Mouse (Mus musculus) CD8-positive naive resting alpha-beta T cell, adult 57 days (primary cell): ENCODE data around the gene C2cd5. TPM values are rescaled to one million over a fixed set of nuclear protein-coding genes. Genes with fewer than 3 reads are reported as not detected.

Experiments used
- total RNA-seq: library from RNA; stranded (reverse); gene quantifications from one replicate; pipeline ENCODE4 v1.2.4, GENCODE M21; 2023

The C2cd5 gene
- total RNA-seq = 51.2 TPM

DNA sequence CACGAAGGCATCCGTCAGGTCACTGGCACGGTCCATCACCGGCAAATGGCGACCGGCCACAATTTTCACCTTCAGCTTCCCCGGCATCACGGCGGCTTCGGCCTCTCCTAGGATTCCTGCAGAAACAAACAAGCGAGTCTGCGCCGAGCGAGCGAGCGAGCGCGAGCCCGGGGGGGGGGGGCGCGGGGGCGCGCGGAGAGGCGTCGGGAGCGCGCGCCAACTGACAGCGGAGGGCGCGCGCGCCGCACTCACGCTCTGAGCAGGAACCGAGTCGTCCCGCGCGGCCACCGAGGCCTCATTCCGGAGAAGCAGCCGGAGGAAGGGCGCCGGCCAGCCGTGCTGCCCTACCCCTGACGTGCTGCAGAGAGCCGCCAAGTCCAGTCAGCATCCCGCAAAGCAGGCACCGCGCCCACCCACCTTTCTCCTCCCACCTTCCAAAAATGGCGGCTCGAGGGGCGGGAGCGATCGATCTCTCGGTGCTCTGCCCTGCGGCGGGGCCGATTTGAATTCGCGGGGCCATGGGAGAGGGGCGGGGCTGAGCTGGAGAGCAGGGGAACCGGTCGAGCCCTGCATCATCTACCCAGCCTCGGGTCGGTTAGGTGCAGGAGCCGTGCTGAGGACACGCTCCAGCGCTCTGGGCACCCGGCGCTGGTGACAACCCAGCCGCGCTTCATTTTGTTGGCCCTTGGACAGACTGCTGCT is at the start of gene C2cd5:
C2cd5 (minus strand) TSS at position 461 of the 702 bp plus-strand sequence.

DNA sequence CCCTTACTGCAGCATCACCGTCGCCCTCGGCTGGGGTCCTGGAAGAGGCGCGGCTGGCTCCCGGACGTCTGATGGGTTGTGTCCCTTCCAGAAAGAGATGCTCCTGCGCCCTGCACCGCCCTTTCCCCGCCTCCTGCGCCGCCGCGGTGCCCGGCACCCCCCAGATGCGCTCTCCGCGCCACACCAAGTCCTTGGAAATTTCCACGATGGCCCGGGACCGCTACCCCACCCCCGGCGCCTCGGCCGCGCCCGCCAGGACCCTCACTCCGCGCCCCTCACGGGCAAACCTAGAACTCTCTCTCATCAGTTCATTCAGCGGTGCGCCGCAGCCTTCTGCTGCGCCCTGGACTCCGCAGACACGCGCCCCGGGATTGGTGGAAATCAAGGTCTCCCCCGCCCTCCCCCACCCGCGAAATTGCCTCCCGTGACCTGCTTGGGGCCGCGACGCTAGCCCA is 135.8 kb downstream of the C2cd5 start, which contains the start of gene St8sia1:
St8sia1 (minus strand) TSS at position 377 of the 455 bp plus-strand sequence.

Other genes starting within 250 kb of the C2cd5 start
- 70.0 TPM for gene St8sia1, start 135.7 kb downstream of the C2cd5 start, total RNA-seq
- gene Etnk1, start 67.1 kb upstream of the C2cd5 start, total RNA-seq = 89.5 TPM